Comparison of ENCODE assay signal across 8 mouse cellular contexts in the genomic region with DNA sequence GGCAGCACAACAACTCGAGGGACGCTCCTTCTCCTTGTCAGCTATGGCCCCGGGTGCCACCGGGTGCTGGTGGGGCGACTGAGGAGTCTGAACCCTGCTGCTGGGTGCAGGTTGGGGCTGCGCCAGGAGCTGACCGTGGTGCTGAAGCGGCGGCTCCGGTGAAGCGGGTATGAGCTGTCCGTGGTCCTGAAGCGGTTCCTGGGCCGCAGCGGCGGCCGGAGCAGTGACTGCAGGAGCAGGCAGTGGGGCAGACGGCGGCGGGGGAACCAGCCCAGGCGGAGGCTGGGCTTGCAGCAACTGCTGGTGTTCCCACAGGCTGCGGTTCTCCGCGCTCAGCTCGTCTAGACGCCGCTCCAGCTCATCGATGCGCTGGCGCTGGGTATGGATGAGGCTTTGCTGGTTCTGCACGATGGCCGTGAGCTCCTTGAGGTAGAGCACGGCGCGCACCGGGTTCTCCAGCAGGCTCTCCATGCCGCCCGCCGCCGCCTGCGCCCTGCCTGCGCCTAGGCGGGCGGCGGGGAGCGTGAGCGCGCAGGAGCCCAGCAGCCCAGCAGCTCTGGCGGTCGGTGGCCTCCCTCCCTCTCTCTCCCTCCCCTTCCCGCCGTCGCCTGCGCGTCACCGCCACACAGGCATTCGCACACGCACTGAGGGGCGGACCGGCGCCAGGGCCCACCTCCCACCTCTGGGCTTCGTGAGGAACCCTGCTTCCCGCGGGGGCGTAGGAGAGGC. TPM values are rescaled to one million over a fixed set of nuclear protein-coding genes. Genes with fewer than 3 reads are reported as not detected.
DNase-seq lines count a peak whose midpoint lies in the region; ATAC-seq and TF ChIP-seq lines count a peak whose summit lies in the region.

Iqsec3 (minus strand) TSS at position 586 of the 729 bp plus-strand sequence.

- no peak within 1 kb of the TSS for H3K9ac ChIP-seq in ES-Bruce4 (ENCODE audit: low read depth, poor library complexity, severe bottlenecking)
- no peak within 1 kb of the TSS for H3K9ac ChIP-seq in lung, embryonic 15.5 days

- TF ChIP-seq CTCF in ES-Bruce4 (IDR thresholded peaks at IDR 0.05; ENCODE audit: low read depth, low read length): no peak

- H3K9me3 ChIP-seq in ES-Bruce4 (replicated peaks; ENCODE audit: control insufficient read depth, insufficient read depth, low read length, poor library complexity, severe bottlenecking): no peaks in the 10 kb centered on the region
- no peaks in the 10 kb centered on the region for H3K9me3 ChIP-seq in lung, embryonic 15.5 days

- TF ChIP-seq EP300 in ES-Bruce4 (IDR thresholded peaks at IDR 0.05; ENCODE audit: insufficient read depth, low read depth, low read length): 0 out of 2 replicates have a peak, but pooled peaks have one; percentile 36

- peak within 1 kb of the TSS; percentile 66 for H3K4me3 ChIP-seq in ES-Bruce4 (ENCODE audit: low read depth, low read length)
- peak within 1 kb of the TSS; percentile 21 for H3K4me3 ChIP-seq in lung, embryonic 15.5 days

- H3K27ac ChIP-seq in ES-Bruce4 (ENCODE audit: insufficient read depth, low read length): no peak within 1 kb of the TSS
- no peak within 1 kb of the TSS for H3K27ac ChIP-seq in lung, embryonic 15.5 days

- H3K36me3 ChIP-seq in ES-Bruce4 (ENCODE audit: control insufficient read depth, insufficient read depth, low read length, poor library complexity, severe bottlenecking): no peaks in the 10 kb centered on the region
- H3K36me3 ChIP-seq in lung, embryonic 15.5 days: no peaks in the 10 kb centered on the region

- peak within 1 kb of the TSS; percentile 51 for H3K4me2 ChIP-seq in lung, embryonic 15.5 days

- peak; percentile 87 for ATAC-seq in frontal cortex, adult (ENCODE audit: low TSS enrichment)
- peak; percentile 91 to 97 for ATAC-seq in hematopoietic stem cell, adult 5-6 weeks (replicated peaks in 1 of 2; ENCODE audit: insufficient read depth in 1 of 2, low FRiP score in 2 of 2, low TSS enrichment in 1 of 2, low read depth in 1 of 2, poor library complexity in 2 of 2, severe bottlenecking in 2 of 2)
- ATAC-seq in lung, embryonic 15.5 days (ENCODE audit: borderline replicate concordance, extremely low read depth, low FRiP score, low TSS enrichment): peak; percentile 96

- under 1% methylated on average over 58 of the region's 65 CpGs for WGBS in lung, embryonic 15.5 days

- no peaks in the 10 kb centered on the region for H3K4me1 ChIP-seq in ES-Bruce4 (ENCODE audit: control insufficient read depth, insufficient read depth, low read length)
- peaks cover 4% of the 10 kb centered on the region for H3K4me1 ChIP-seq in lung, embryonic 15.5 days

- DNase-seq in cerebellum, adult 11-12 months: peak; percentile 45
- peak; percentile 85 for DNase-seq in layer of hippocampus, adult 9-11 months
- DNase-seq in ovary, postnatal 14 days (ENCODE audit: low spot score): peak; percentile 99
- DNase-seq in thymus, postnatal 14 days: peak; percentile 89

- no peak for TF ChIP-seq POLR2A in ES-Bruce4 (IDR thresholded peaks at IDR 0.05; ENCODE audit: insufficient read depth, low read length)

- peaks cover 8% of the 10 kb centered on the region for H3K27me3 ChIP-seq in ES-Bruce4 (ENCODE audit: control insufficient read depth, insufficient read depth, low read length, poor library complexity, severe bottlenecking)
- peaks cover 36% of the 10 kb centered on the region for H3K27me3 ChIP-seq in lung, embryonic 15.5 days

RNA-seq across cellular contexts. Expression of gene Iqsec3, which starts in this region (rescaled TPM):
- polyA plus RNA-seq in ES-Bruce4 (2011; ENCODE audit: insufficient read depth, insufficient read length, low read depth, missing spikeins): not detected in 2 replicates
- total RNA-seq in hematopoietic stem cell, adult 5-6 weeks (2017): not detected in 2 replicates
- 0.04 and 0.05 TPM in 2 replicates for polyA plus RNA-seq in lung, embryonic 15.5 days (2015; fragmentation: Nextera tagmentation; extraction: Ambion mirVana)

Comparison
In these comparisons a context has a peak if more than half of its experiments do, and no peak if none do; other contexts are left out.
1. Peak in ATAC-seq in hematopoietic stem cell, adult 5-6 weeks; RNA of the gene not detected or under 1 TPM.
2. Peak in ATAC-seq, H3K4me3 ChIP-seq and H3K4me2 ChIP-seq in lung, embryonic 15.5 days; RNA of the gene not detected or under 1 TPM.
3. DNase-seq: peak in every context shown above with its lines; median percentile 99 in ovary, postnatal 14 days; 89 in thymus, postnatal 14 days; 85 in layer of hippocampus, adult 9-11 months; 45 in cerebellum, adult 11-12 months.